Mouse (Mus musculus) limb, embryonic 11.5 days (tissue): ENCODE measurements around the gene Slc2a8. TPM values are rescaled to one million over a fixed set of nuclear protein-coding genes. Genes with fewer than 3 reads are reported as not detected.

Experiments
- ATAC-seq: fragments of 200-750 bp; cut with Nextera tagmentation; 2 replicates; pipeline ENCODE4 v1.8.0; 2017; ENCODE audit warnings: low read depth; ENCODE audit not compliant: insufficient number of reproducible peaks, low FRiP score, low TSS enrichment
- DNase-seq: peaks from one replicate; pipeline ENCODE4 v3.0.0-alpha.2; 2015; ENCODE audit warnings: low spot score
- H3K27ac ChIP-seq: fragments of 300-500 bp; sonication (generic); replicated peaks from 2 replicates; pipeline ENCODE4 v1.5.1; 2014; ENCODE audit warnings: low read depth, mild to moderate bottlenecking, low read length
- H3K27me3 ChIP-seq: fragments of 300-500 bp; sonication (generic); 2 replicates; pipeline ENCODE4 v1.6.1; 2014; ENCODE audit warnings: mild to moderate bottlenecking, low read length, mixed read lengths; ENCODE audit not compliant: control insufficient read depth, insufficient read depth
- H3K36me3 ChIP-seq: fragments of 300-500 bp; sonication (generic); 2 replicates; pipeline ENCODE4 v1.6.1; 2014; ENCODE audit warnings: mild to moderate bottlenecking, low read length, moderate library complexity, mixed read lengths; ENCODE audit not compliant: control insufficient read depth, insufficient read depth
- H3K4me1 ChIP-seq: fragments of 300-500 bp; sonication (generic); 2 replicates; pipeline ENCODE4 v1.6.1; 2014; ENCODE audit warnings: low read length, mixed read lengths; ENCODE audit not compliant: control insufficient read depth, insufficient read depth
- H3K4me2 ChIP-seq: fragments of 300-500 bp; sonication (generic); 2 replicates; pipeline ENCODE4 v1.6.1; 2014; ENCODE audit warnings: low read depth, mild to moderate bottlenecking, moderate library complexity; ENCODE audit not compliant: severe bottlenecking
- H3K4me3 ChIP-seq: fragments of 300-500 bp; sonication (generic); 2 replicates; pipeline ENCODE4 v1.5.1; 2014; ENCODE audit warnings: low read depth, low read length
- H3K9ac ChIP-seq: fragments of 300-500 bp; sonication (generic); 2 replicates; pipeline ENCODE4 v1.6.1; 2014; ENCODE audit warnings: mild to moderate bottlenecking, low read length
- H3K9me3 ChIP-seq: fragments of 300-500 bp; sonication (generic); 2 replicates; pipeline ENCODE4 v1.6.1; 2016; ENCODE audit warnings: low read length; ENCODE audit not compliant: control insufficient read depth
- WGBS: fragments of 180-500 bp; shearing (Covaris S2); extraction: QIAGEN DNeasy Blood & Tissue Kit; methylation state at CpG from one replicate; pipeline ENCODE4 v1.1.7; 2014; 5-methylcytosine and 5-hydroxymethylcytosine counted together
- polyA plus RNA-seq: library from polyadenylated mRNA; unstranded; fragments of >200 nt; fragmentation: Nextera tagmentation; extraction: Ambion mirVana; gene quantifications from 2 replicates; pipeline ENCODE4 v1.2.1, GENCODE M21; 2014

Gene Slc2a8
- polyA plus RNA-seq, 1 experiment from 2014 or later, result 14.2 TPM

GRCm38 (mm10) chr2:32924306-32924844 lies 57.5 kb downstream of the Slc2a8 start:
- no peak overlapping the region for H3K27ac ChIP-seq
- no peak overlapping the region for H3K9ac ChIP-seq

GRCm38 (mm10) chr2:32923551-32924250 lies 58.2 kb downstream of the Slc2a8 start:
- 94% methylated on average over 24 of the region's 24 CpGs for WGBS
- Histone ChIP-seq H3K36me3 (peaks cover 22% of the 10 kb centered on the region), H3K9me3 (no peaks in the 10 kb centered on the region), H3K27me3 (no peaks in the 10 kb centered on the region), H3K9ac (no peak overlapping the region), H3K4me1 (peaks cover 8% of the 10 kb centered on the region), H3K4me2 (no peak overlapping the region), H3K4me3 (no peak overlapping the region), H3K27ac (no peak overlapping the region)
- ATAC-seq (no peak), DNase-seq (no peak)

More at GRCm38 (mm10) chr2:32924306-32924844, 57.5 kb downstream of the Slc2a8 start:
- Histone ChIP-seq H3K9me3 (no peaks in the 10 kb centered on the region), H3K4me3 (no peak overlapping the region), H3K4me1 (peaks cover 2% of the 10 kb centered on the region; the same call in 1 of the 2 replicates), H3K27me3 (no peaks in the 10 kb centered on the region), H3K4me2 (no peak overlapping the region), H3K36me3 (peaks cover 22% of the 10 kb centered on the region)
- DNase-seq, result no peak
- ATAC-seq, result no peak
- WGBS, result 74% methylated on average over 10 of the region's 10 CpGs

Other genes with a start within 250 kb of the Slc2a8 start
- 0.13 TPM in 1 of 2 replicates, not detected in the other for gene 6330409D20Rik, start 241.1 kb downstream of the Slc2a8 start, polyA plus RNA-seq
- gene Tor2a, start 224.8 kb downstream of the Slc2a8 start, polyA plus RNA-seq, result 58.5 and 60.2 TPM in 2 replicates
- gene Ttc16, start 206.4 kb downstream of the Slc2a8 start, polyA plus RNA-seq, result 0.13 and 0.56 TPM in 2 replicates
- gene Ptrh1, start 206.3 kb downstream of the Slc2a8 start, polyA plus RNA-seq, result 3.7 and 5.2 TPM in 2 replicates
- gene Cfap157, start 197.7 kb downstream of the Slc2a8 start, polyA plus RNA-seq, result 0.27 and 0.37 TPM in 2 replicates
- gene Stxbp1, start 134.8 kb downstream of the Slc2a8 start, polyA plus RNA-seq, result 15.2 and 17.7 TPM in 2 replicates
- gene Fam129b, start 106.0 kb downstream of the Slc2a8 start, polyA plus RNA-seq, result 18.6 and 23.2 TPM in 2 replicates
- 191 and 198 TPM in 2 replicates for gene Rpl12, start 20.5 kb downstream of the Slc2a8 start, polyA plus RNA-seq
- gene Lrsam1, start 20.5 kb downstream of the Slc2a8 start, polyA plus RNA-seq, result 6.0 and 7.0 TPM in 2 replicates
- 10.4 and 13.1 TPM in 2 replicates for gene Garnl3, start 149.6 kb upstream of the Slc2a8 start, polyA plus RNA-seq
- gene Angptl2, start 234.0 kb upstream of the Slc2a8 start, polyA plus RNA-seq, result 48.8 and 49.2 TPM in 2 replicates